Mouse (Mus musculus): Measurements from ENCODE around the gene 1700001K19Rik.
"Not testable (repeated sequence)": the region's sequence is repeated elsewhere in the genome, so short reads cannot be mapped to it uniquely, and the experiment has no call there.

1700001K19Rik gene

GRCm38 (mm10) chr12:110696173-110696974 is 14.0 kb upstream of the 1700001K19Rik start:
- peak; percentile 95 for DNase-seq (ENCODE audit: low read depth, low spot score)

- DNase-seq (ENCODE audit: low read depth, low spot score) = no peak
Observed at GRCm38 (mm10) chr12:110695676-110696171, 13.3 kb upstream of the 1700001K19Rik start.

- DNase-seq (ENCODE audit: low read depth, low spot score) = not testable (repeated sequence)
Observed at GRCm38 (mm10) chr12:110693378-110693777, 11.0 kb upstream of the 1700001K19Rik start.

GRCm38 (mm10) chr12:110689919-110690643 is 7.7 kb upstream of the 1700001K19Rik start:
- DNase-seq (ENCODE audit: low read depth, low spot score) = no peak

- DNase-seq (ENCODE audit: low read depth, low spot score) = not testable (repeated sequence)
Observed at GRCm38 (mm10) chr12:110688921-110689320, 6.5 kb upstream of the 1700001K19Rik start.

- no peak for DNase-seq (ENCODE audit: low read depth, low spot score)
Observed at GRCm38 (mm10) chr12:110687894-110688734, 5.7 kb upstream of the 1700001K19Rik start.

- DNase-seq (ENCODE audit: low read depth, low spot score) = no peak
Observed at GRCm38 (mm10) chr12:110683580-110683979, 1.2 kb upstream of the 1700001K19Rik start.

GRCm38 (mm10) chr12:110681878-110682277 is 541 bp downstream of the 1700001K19Rik start:
- DNase-seq (ENCODE audit: low read depth, low spot score) = no peak

- DNase-seq (ENCODE audit: low read depth, low spot score) = no peak
Observed at GRCm38 (mm10) chr12:110681191-110681590, 1.2 kb downstream of the 1700001K19Rik start.

GRCm38 (mm10) chr12:110674243-110674642 is 8.2 kb downstream of the 1700001K19Rik start:
- DNase-seq (ENCODE audit: low read depth, low spot score) = no peak

- no peak for DNase-seq (ENCODE audit: low read depth, low spot score)
Observed at GRCm38 (mm10) chr12:110667466-110668077, 14.8 kb downstream of the 1700001K19Rik start.

GRCm38 (mm10) chr12:110661746-110662145 is 20.7 kb downstream of the 1700001K19Rik start:
- DNase-seq (ENCODE audit: low read depth, low spot score) = no peak

GRCm38 (mm10) chr12:110651464-110651863 is 31.0 kb downstream of the 1700001K19Rik start:
- DNase-seq (ENCODE audit: low read depth, low spot score) = no peak

- no peak for DNase-seq (ENCODE audit: low read depth, low spot score)
Observed at GRCm38 (mm10) chr12:110650241-110650641, 32.2 kb downstream of the 1700001K19Rik start.

GRCm38 (mm10) chr12:110637507-110638114 is 44.8 kb downstream of the 1700001K19Rik start:
- no peak for DNase-seq (ENCODE audit: low read depth, low spot score)

- DNase-seq (ENCODE audit: low read depth, low spot score) = no peak
Observed at GRCm38 (mm10) chr12:110636293-110636692, 46.1 kb downstream of the 1700001K19Rik start.

GRCm38 (mm10) chr12:110630056-110630455 is 52.4 kb downstream of the 1700001K19Rik start:
- DNase-seq (ENCODE audit: low read depth, low spot score) = no peak
